Mouse (Mus musculus): ENCODE results near the gene D10Jhu81e. TPM values are rescaled to one million over a fixed set of nuclear protein-coding genes. Genes with fewer than 3 reads are reported as not detected.

D10Jhu81e gene
- total RNA-seq, 2 experiments from 2014 or later, result 109 to 115 TPM

Other genes with a start within 250 kb of the D10Jhu81e start
- gene Trpm2, start 199.2 kb downstream of the D10Jhu81e start, total RNA-seq (2021), result 10 to 100 TPM; 32.1 to 33.3 TPM
- gene 1810043G02Rik, start 191.3 kb downstream of the D10Jhu81e start, total RNA-seq (2021), result 10 to 100 TPM; 33.0 to 37.4 TPM
- gene Pfkl, start 159.7 kb downstream of the D10Jhu81e start, total RNA-seq (2021), result 100 to 1,000 TPM; 117 to 120 TPM
- gene Dnmt3l, start 127.8 kb downstream of the D10Jhu81e start, total RNA-seq (2021), result under 1 TPM in 1 of 2 experiments, not detected in 1; 0.33 TPM
- under 1 TPM in 1 of 2 experiments, not detected in 1; 0.27 TPM for gene Aire, start 126.2 kb downstream of the D10Jhu81e start, total RNA-seq (2021)
- gene Icosl, start 100.5 kb downstream of the D10Jhu81e start, total RNA-seq (2021), result 1 to 10 TPM; 1.4 to 1.9 TPM
- gene Pwp2, start 15.4 kb upstream of the D10Jhu81e start, total RNA-seq (2021), result 10 to 100 TPM; 16.4 to 17.3 TPM
- 10 to 100 TPM; 75.2 to 86.8 TPM for gene Trappc10, start 74.9 kb upstream of the D10Jhu81e start, total RNA-seq (2021)
- gene Agpat3, start 182.7 kb upstream of the D10Jhu81e start, total RNA-seq (2021), result 100 to 1,000 TPM; 290 to 296 TPM
- gene Rrp1, start 243.3 kb upstream of the D10Jhu81e start, total RNA-seq (2021), result 100 to 1,000 TPM; 355 to 365 TPM

Measured in left cerebral cortex, postnatal 14 days (tissue).